Mouse (Mus musculus): ENCODE measurements around the gene E030018B13Rik.

Gene E030018B13Rik

DNA sequence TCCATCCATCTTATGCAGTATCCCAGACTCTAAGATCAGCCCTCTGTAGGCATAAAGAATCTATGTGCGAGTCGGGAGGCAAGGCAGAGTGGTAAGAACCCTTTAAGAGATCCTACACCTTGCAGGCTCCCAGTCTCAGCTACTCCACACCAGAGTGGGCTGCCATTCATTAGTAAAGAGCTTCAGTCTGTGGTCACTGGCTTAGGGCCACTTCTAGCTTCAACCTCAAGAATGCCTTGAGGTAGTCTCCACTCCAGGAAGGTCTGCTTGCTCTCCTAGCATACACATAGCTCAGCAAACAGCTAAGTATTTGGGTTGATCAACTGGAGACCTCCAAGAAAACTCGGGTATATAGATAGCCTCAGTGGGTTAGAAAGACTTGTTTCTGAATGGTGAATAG lies 19.0 kb upstream of the E030018B13Rik start:
- no peak for DNase-seq (ENCODE audit: inconsistent ontology term)

DNA sequence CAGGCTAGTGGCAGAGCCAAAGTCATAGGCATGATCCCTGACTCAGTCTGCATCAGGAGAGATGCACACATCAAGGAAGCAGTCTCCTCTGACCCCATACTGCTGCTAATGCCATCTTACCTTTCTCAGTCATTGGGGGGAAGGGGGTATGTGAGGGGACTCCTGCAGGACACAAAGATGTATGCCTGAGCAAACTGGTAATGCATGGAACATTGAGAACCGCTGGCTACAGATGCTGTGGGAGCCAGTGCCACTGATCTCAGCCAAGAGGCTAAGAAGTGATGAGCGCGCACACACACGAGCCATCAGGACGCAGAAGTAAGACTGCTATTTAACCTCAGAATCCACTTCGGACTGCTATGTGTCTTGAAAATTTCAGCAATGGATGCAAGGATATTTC lies 18.5 kb upstream of the E030018B13Rik start:
- DNase-seq (ENCODE audit: inconsistent ontology term): no peak

DNA sequence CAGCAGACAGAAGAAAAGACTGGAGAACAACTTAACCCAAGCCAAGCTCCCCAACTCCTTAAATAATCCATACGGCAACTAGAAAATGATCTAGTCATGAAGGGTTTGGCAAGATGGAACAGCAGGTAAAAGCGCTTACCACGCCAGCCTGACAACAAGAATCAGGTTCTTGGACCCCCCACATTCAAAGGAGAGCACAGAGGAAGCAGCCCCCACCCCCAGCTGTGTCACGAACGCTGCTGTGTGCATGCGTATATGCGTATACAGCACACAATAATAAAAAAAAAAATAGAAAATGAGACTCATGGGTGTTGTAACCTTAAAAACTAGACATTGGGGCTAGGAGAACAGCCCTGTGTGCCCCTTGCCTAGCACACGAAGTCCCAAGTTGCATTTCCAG lies 16.7 kb upstream of the E030018B13Rik start:
- DNase-seq (ENCODE audit: inconsistent ontology term): no peak

- DNase-seq (ENCODE audit: inconsistent ontology term): no peak
Measured at GRCm38 (mm10) chr7:63900411-63900810, 16.2 kb upstream of the E030018B13Rik start.

- no peak for DNase-seq (ENCODE audit: inconsistent ontology term)
Measured at GRCm38 (mm10) chr7:63901346-63901745, 15.3 kb upstream of the E030018B13Rik start.

DNA sequence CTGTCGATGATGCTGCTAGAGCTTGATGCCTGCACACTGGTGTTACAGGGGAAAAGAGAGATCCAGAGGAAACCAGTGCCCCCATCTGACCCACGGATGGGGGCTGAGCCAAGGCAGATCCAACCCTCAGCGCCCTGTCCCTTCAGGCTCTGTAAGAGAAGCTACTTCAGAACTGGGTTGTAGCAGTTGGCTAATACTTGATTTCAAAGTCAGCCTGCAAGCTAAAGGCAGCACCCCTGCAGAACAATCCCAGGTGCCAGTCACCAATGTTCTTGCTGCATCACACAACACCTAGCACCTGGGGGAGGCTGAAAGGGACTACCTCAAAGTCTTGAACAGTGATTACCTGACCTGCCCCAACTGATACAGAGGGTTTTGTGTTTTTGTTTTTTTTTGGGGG lies 14.7 kb upstream of the E030018B13Rik start:
- DNase-seq (ENCODE audit: inconsistent ontology term): no peak

DNA sequence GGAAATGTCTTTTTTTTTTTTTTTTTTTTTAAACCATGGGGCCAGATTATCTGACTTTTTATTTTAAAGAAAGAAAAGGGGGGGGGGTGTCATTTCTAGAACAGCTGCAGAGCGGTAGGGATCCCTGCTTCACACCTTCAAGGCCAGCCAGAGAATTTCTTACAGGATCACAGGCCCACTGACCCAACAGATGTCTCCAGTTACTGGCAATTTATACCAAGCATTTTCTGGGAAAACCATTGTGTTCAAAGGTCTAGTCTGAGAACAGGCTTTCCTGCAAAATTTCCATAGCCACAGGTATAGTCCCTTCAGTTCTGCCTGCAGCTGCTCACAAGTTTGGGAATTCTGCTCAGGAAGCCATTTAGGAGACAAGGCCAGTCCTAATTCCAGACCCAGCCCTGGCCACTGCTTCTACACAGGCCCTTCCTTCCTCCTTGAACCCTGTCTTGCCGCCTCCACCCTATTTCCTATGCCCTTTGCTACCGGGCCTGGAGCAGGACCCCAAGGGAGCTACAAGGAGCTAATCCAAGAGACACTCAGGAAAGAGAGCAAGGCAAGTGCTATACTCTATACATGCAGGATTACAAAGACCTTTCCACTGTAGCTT lies 13.9 kb upstream of the E030018B13Rik start:
- no peak for DNase-seq (ENCODE audit: inconsistent ontology term)

GRCm38 (mm10) chr7:63903635-63904380 lies 12.8 kb upstream of the E030018B13Rik start:
- DNase-seq (ENCODE audit: inconsistent ontology term): no peak

- no peak for DNase-seq (ENCODE audit: inconsistent ontology term)
Measured at GRCm38 (mm10) chr7:63905190-63905589, 11.5 kb upstream of the E030018B13Rik start.

- DNase-seq (ENCODE audit: inconsistent ontology term): no peak
Measured at GRCm38 (mm10) chr7:63905642-63906041, 11.0 kb upstream of the E030018B13Rik start.

GRCm38 (mm10) chr7:63907778-63908495 lies 8.7 kb upstream of the E030018B13Rik start:
- DNase-seq (ENCODE audit: inconsistent ontology term): no peak

- DNase-seq (ENCODE audit: inconsistent ontology term): peak; percentile 67
Measured at GRCm38 (mm10) chr7:63908496-63909285, 8.0 kb upstream of the E030018B13Rik start.

DNA sequence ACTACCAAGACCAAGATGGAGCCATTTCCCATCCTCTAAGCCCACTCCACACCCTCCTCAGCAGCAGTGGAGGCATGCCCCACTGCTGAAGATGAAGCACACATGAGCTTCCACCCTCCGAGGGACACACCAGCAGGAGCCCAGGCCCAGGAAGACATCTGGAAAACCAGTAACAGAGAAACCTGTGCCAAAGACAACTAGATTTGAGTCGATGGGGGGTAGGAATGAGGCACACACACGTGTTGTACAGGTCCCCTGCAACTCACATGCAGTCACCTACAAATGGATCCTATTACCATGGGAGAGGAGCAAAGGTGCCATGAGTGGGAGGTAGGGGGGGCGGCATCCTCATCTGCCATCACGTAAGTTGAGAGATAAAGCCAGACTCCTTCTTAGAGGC lies 6.4 kb upstream of the E030018B13Rik start:
- no peak for DNase-seq (ENCODE audit: inconsistent ontology term)

- DNase-seq (ENCODE audit: inconsistent ontology term): no peak
Measured at GRCm38 (mm10) chr7:63910912-63911311, 5.7 kb upstream of the E030018B13Rik start.

DNA sequence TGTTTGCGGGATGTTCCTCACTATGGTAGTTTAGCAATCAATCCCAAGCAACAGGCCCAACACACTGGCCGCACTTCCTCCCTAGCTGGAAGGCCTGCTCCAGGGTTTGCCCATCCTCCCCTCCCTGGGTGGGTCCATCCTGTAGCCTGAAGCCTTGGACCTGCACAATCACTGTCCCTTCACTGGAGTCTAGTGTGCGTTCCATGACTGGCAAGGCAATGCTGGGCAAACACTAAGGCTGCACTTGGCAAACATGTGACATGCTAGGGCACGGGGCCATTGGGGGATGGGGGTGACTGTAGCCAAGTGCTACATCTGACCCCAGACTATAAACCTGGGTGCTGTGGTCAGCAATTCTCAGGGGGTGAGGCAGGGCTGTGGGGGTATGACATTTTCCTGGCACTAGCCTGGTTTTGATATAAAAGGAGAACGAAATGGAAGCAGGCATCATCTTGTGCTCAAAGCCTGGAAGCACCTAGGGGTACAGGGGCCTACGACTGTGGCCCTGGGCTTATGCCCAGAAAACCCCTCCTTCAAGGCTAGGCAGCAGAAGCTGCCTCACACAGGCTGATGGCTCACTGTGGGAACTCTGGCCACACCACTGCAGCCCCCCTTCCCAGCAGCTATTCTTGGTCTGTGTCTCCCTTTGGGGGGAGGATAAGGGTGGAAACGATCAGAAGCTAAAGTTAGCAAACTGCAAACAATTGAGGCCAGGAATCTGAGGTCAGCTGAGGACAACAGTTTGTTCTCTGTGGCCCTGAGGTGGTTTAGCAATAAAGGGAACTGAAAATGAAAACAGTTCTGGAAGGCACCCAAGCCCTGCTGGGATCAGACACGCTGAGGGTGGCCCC lies 5.0 kb upstream of the E030018B13Rik start:
- DNase-seq (ENCODE audit: inconsistent ontology term): peak; percentile 81

DNA sequence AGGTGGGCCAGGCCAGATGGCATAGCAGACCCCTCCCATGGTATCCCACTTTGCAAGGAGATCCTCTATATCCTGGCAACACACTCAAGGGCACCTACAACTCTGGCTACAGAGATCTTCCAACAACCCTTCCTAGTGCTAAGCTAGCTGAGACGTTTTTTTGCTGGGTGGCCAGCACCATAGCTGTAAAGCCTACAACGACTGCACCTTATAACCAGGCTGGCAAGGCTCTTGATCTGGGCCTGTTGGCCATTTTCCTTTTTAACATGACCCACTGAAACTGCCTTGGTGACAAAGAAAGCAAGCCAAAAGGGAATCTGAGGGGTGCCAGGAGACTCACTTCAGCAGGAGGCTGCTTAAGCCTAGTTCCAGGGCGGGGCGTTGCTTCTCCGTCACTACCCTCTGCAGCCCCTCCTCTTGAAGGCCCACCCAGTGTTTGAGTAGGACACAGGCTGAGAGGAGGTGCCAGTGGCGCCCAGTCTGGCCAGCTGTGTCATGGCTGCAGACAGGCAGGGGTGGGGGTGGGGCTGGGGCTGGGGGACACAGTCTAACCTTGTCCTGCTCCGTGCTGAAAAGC lies 4.3 kb upstream of the E030018B13Rik start:
- DNase-seq (ENCODE audit: inconsistent ontology term): no peak

- DNase-seq (ENCODE audit: inconsistent ontology term): no peak
Measured at GRCm38 (mm10) chr7:63912924-63913723, 3.5 kb upstream of the E030018B13Rik start.

DNA sequence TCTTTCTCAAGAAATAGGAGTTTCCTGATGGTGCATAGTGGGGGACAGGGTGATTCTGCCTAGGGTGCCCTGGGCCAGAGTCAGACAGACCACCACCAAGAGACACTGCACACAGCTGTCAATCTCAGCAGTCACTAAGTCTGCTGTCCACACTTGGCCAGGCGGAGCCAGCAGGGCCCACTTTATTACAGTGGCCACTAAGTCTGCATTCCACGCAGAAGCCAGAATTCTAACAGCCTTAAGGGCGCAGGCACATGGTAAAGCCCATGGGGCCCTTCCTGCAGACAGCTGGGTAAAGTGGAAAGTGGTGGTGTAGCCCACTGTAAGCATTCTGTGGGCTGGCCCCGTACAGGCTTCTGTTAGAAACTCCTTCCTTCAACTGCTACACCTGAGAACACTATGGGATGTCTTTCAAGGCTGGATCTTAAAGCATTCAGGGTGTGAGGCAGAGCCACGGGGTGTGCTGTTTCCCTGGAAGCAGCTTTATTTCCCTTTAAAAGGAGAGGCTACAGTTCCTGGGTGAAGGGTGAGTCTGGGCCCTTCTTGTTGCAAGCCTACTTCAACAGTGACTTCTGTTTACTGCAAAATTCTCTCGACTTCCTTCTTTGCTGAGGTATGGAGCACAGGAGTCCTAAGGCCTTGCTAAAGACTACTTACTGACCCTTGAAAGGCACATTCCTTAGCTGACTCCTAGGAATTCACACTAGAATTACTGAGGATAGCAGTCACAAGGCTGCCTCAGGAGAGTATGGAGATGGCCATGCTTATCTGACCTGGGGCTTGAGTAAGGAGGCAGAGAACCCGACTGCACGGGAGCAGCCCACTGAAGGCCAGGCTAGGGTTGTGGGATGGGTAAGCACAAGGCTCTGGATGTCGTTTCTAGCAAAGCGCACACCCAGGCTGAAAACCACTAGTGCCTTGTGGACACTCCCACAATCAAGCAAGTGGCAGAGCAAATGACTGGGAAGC lies 2.6 kb upstream of the E030018B13Rik start:
- no peak for DNase-seq (ENCODE audit: inconsistent ontology term)

DNA sequence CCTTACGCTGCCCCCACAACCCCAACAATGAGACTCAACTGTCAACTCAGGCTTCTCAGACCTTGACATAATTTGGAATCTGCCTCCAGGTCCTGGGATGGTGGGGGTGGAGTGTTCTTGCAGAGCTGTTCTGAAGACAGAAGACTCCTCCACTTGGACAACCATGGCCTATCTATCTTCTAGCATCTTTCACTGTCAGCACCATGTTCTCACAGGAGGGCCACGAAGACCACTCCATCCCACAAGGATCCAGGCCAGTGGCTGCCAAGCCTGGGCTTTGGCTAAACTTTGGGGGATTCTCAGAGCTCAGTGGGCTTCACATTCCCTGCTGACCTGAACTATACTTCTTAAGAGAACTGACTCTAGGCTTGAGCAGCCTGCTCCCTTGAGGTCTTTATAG lies 1.8 kb upstream of the E030018B13Rik start:
- DNase-seq (ENCODE audit: inconsistent ontology term): no peak

Measured in Muller cell, postnatal 12 days (primary cell).